Mouse (Mus musculus): ENCODE measurements around the gene Pmf1.

Pmf1 gene

DNA sequence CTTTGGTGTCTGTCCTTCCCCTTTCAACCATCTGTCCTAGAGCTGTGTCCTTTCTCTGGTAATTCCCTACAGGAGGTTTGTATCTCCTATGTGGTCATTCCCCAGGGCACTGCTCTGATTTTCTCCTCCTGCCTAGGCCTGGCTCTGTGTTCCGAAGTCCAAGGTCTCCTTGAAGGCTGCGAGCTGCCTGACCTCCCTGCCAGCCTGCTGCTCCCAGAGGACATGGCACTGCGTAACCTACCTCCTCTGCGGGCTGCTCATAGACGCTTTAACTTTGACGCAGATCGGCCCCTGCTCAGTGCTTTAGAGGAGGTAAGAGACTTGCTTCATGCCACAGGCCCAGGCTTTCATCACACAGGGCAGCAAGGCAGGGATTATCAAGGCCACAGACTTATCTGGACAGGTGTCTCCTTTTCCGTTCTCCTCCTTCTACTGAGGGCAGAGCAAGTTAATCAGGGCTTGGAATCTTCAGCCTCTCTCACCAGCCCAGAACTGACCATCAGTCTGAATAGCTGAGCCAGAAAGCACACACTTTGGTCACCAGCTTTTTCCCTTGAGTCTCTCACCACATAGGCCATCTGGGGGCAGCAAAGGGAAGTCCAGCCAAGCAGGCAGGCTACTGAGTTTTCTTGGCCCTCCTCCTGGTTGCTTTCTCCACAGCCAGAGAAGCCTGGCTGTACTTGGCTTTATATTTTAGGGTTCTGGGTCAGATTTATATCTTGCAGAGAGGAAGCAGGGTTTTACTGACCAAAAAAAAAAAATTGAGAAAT lies 55.5 kb downstream of the Pmf1 start:
- DNase-seq (ENCODE audit: low read depth, low spot score): peak; percentile 25

DNA sequence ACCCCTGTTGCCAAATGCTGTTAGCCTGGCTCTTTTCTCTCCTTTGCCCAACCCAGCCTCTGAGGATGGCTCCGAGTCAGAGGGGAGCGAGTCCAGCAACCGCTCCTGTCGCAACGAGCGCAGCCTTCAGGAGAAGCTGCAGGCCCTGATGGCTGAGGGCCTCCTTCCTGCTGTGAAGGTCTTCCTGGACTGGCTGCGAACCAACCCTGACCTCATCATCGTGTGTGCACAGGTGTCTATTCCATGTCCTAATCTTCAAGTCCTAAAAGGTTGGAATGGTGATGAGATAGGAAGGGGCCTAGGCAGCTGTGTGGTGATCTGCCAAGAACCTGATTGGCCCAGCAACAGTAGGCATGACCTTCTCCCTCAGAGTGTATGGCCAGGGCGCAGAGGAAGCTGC lies 57.2 kb downstream of the Pmf1 start:
- no peak for DNase-seq (ENCODE audit: low read depth, low spot score)

DNA sequence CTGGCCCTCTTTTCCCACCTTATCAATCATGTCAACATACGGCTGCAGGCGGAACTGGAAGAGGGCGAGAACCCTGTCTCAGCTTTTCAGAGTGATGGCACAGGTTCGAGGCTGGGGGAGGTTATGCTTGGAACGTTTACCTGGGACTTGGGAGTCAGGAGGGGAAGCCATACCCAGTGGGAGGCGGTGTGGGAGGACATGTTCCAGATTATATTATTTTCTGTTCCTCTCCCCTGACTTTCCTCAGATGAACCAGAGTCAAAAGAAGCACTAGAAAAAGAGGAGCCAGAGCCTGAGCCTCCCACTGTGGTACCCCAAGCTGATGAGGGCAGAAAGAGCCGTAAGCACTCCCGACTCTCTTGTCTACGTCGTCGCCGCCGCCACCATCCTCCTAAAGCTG lies 59.4 kb downstream of the Pmf1 start:
- no peak for DNase-seq (ENCODE audit: low read depth, low spot score)
